Mouse (Mus musculus): ENCODE data around the gene Hecw2. TPM values are rescaled to one million over a fixed set of nuclear protein-coding genes. Genes with fewer than 3 reads are reported as not detected.

Gene Hecw2
- polyA plus RNA-seq, 1 experiment: 6.6 TPM

GRCm38 (mm10) chr1:54118342-54118973, 76.5 kb downstream of the Hecw2 start:
- H3K4me3 ChIP-seq (ENCODE audit: insufficient read depth, low read depth, low read length): no peak overlapping the region
- TF ChIP-seq POLR2A (IDR thresholded peaks at IDR 0.05; ENCODE audit: low read depth, low read length): no peak
- TF ChIP-seq CTCF (conservative IDR thresholded peaks at IDR 0.05; ENCODE audit: insufficient read depth, insufficient read length, low read depth, low read length): no peak
- no peaks in the 10 kb centered on the region for H3K4me1 ChIP-seq (ENCODE audit: control insufficient read depth, insufficient read depth, low read length)
- no peaks in the 10 kb centered on the region for H3K27me3 ChIP-seq (replicated peaks; ENCODE audit: control insufficient read depth, insufficient read depth, low read length)
- DNase-seq: no peak
- WGBS: 48% methylated on average over 8 of the region's 8 CpGs
- no peaks in the 10 kb centered on the region for H3K36me3 ChIP-seq (ENCODE audit: control insufficient read depth, insufficient read depth, low read length)
- no peak overlapping the region for H3K27ac ChIP-seq (ENCODE audit: insufficient read depth, low read depth, low read length)

- 74% methylated on average over 8 of the region's 8 CpGs for WGBS
- H3K27me3 ChIP-seq (replicated peaks; ENCODE audit: control insufficient read depth, insufficient read depth, low read length): no peaks in the 10 kb centered on the region
- H3K4me3 ChIP-seq (ENCODE audit: insufficient read depth, low read depth, low read length): no peak overlapping the region
- H3K36me3 ChIP-seq (ENCODE audit: control insufficient read depth, insufficient read depth, low read length): no peaks in the 10 kb centered on the region
- DNase-seq: no peak
- TF ChIP-seq POLR2A (IDR thresholded peaks at IDR 0.05; ENCODE audit: low read depth, low read length) (no peak), CTCF (conservative IDR thresholded peaks at IDR 0.05; ENCODE audit: insufficient read depth, insufficient read length, low read depth, low read length) (no peak)
- H3K27ac ChIP-seq (ENCODE audit: insufficient read depth, low read depth, low read length): no peak overlapping the region
- no peaks in the 10 kb centered on the region for H3K4me1 ChIP-seq (ENCODE audit: control insufficient read depth, insufficient read depth, low read length)
Observed at GRCm38 (mm10) chr1:54110920-54111605, 83.9 kb downstream of the Hecw2 start.

- Histone ChIP-seq H3K4me1 (ENCODE audit: control insufficient read depth, insufficient read depth, low read length) (no peaks in the 10 kb centered on the region), H3K27ac (ENCODE audit: insufficient read depth, low read depth, low read length) (no peak overlapping the region), H3K4me3 (ENCODE audit: insufficient read depth, low read depth, low read length) (no peak overlapping the region), H3K36me3 (ENCODE audit: control insufficient read depth, insufficient read depth, low read length) (no peaks in the 10 kb centered on the region), H3K27me3 (replicated peaks; ENCODE audit: control insufficient read depth, insufficient read depth, low read length) (no peaks in the 10 kb centered on the region)
- WGBS: 43% methylated on average over 5 of the region's 5 CpGs
- no peak for DNase-seq
- no peak for TF ChIP-seq CTCF (conservative IDR thresholded peaks at IDR 0.05; ENCODE audit: insufficient read depth, insufficient read length, low read depth, low read length)
- TF ChIP-seq POLR2A (IDR thresholded peaks at IDR 0.05; ENCODE audit: low read depth, low read length): no peak
Observed at GRCm38 (mm10) chr1:54109255-54109654, 85.7 kb downstream of the Hecw2 start.

GRCm38 (mm10) chr1:54106756-54107155, 88.2 kb downstream of the Hecw2 start:
- Histone ChIP-seq H3K4me3 (ENCODE audit: insufficient read depth, low read depth, low read length) (no peak overlapping the region), H3K27me3 (replicated peaks; ENCODE audit: control insufficient read depth, insufficient read depth, low read length) (no peaks in the 10 kb centered on the region), H3K4me1 (ENCODE audit: control insufficient read depth, insufficient read depth, low read length) (no peaks in the 10 kb centered on the region), H3K27ac (ENCODE audit: insufficient read depth, low read depth, low read length) (no peak overlapping the region), H3K36me3 (ENCODE audit: control insufficient read depth, insufficient read depth, low read length) (no peaks in the 10 kb centered on the region)
- 90% methylated on average over 3 of the region's 3 CpGs for WGBS
- no peak for DNase-seq
- TF ChIP-seq POLR2A (IDR thresholded peaks at IDR 0.05; ENCODE audit: low read depth, low read length) (no peak), CTCF (conservative IDR thresholded peaks at IDR 0.05; ENCODE audit: insufficient read depth, insufficient read length, low read depth, low read length) (no peak)

- TF ChIP-seq POLR2A (IDR thresholded peaks at IDR 0.05; ENCODE audit: low read depth, low read length) (no peak), CTCF (conservative IDR thresholded peaks at IDR 0.05; ENCODE audit: insufficient read depth, insufficient read length, low read depth, low read length) (no peak)
- no peak overlapping the region for H3K27ac ChIP-seq (ENCODE audit: insufficient read depth, low read depth, low read length)
- H3K4me3 ChIP-seq (ENCODE audit: insufficient read depth, low read depth, low read length): no peak overlapping the region
- WGBS: 81% methylated on average over 3 of the region's 3 CpGs
- no peaks in the 10 kb centered on the region for H3K27me3 ChIP-seq (replicated peaks; ENCODE audit: control insufficient read depth, insufficient read depth, low read length)
- no peak for DNase-seq
- H3K4me1 ChIP-seq (ENCODE audit: control insufficient read depth, insufficient read depth, low read length): no peaks in the 10 kb centered on the region
- no peaks in the 10 kb centered on the region for H3K36me3 ChIP-seq (ENCODE audit: control insufficient read depth, insufficient read depth, low read length)
Observed at GRCm38 (mm10) chr1:54079708-54080107, 115.3 kb downstream of the Hecw2 start.

GRCm38 (mm10) chr1:54074456-54074855, 120.5 kb downstream of the Hecw2 start:
- no peak for DNase-seq
- WGBS: 41% methylated on average over 1 of the region's 1 CpGs
- Histone ChIP-seq H3K36me3 (ENCODE audit: control insufficient read depth, insufficient read depth, low read length) (no peaks in the 10 kb centered on the region), H3K4me1 (ENCODE audit: control insufficient read depth, insufficient read depth, low read length) (no peaks in the 10 kb centered on the region), H3K27me3 (replicated peaks; ENCODE audit: control insufficient read depth, insufficient read depth, low read length) (no peaks in the 10 kb centered on the region), H3K4me3 (ENCODE audit: insufficient read depth, low read depth, low read length) (no peak overlapping the region), H3K27ac (ENCODE audit: insufficient read depth, low read depth, low read length) (no peak overlapping the region)
- TF ChIP-seq POLR2A (IDR thresholded peaks at IDR 0.05; ENCODE audit: low read depth, low read length): no peak
- TF ChIP-seq CTCF (conservative IDR thresholded peaks at IDR 0.05; ENCODE audit: insufficient read depth, insufficient read length, low read depth, low read length): no peak

- WGBS: 92% methylated on average over 2 of the region's 2 CpGs
- Histone ChIP-seq H3K36me3 (ENCODE audit: control insufficient read depth, insufficient read depth, low read length) (no peaks in the 10 kb centered on the region), H3K27ac (ENCODE audit: insufficient read depth, low read depth, low read length) (no peak overlapping the region), H3K4me1 (ENCODE audit: control insufficient read depth, insufficient read depth, low read length) (no peaks in the 10 kb centered on the region), H3K27me3 (replicated peaks; ENCODE audit: control insufficient read depth, insufficient read depth, low read length) (no peaks in the 10 kb centered on the region), H3K4me3 (ENCODE audit: insufficient read depth, low read depth, low read length) (no peak overlapping the region)
- no peak for DNase-seq
- no peak for TF ChIP-seq POLR2A (IDR thresholded peaks at IDR 0.05; ENCODE audit: low read depth, low read length)
- no peak for TF ChIP-seq CTCF (conservative IDR thresholded peaks at IDR 0.05; ENCODE audit: insufficient read depth, insufficient read length, low read depth, low read length)
Observed at GRCm38 (mm10) chr1:54070121-54070520, 124.8 kb downstream of the Hecw2 start.

Measured in kidney, adult 2 months (tissue).